Mouse (Mus musculus): ENCODE results near the gene Rad51c.

DNA sequence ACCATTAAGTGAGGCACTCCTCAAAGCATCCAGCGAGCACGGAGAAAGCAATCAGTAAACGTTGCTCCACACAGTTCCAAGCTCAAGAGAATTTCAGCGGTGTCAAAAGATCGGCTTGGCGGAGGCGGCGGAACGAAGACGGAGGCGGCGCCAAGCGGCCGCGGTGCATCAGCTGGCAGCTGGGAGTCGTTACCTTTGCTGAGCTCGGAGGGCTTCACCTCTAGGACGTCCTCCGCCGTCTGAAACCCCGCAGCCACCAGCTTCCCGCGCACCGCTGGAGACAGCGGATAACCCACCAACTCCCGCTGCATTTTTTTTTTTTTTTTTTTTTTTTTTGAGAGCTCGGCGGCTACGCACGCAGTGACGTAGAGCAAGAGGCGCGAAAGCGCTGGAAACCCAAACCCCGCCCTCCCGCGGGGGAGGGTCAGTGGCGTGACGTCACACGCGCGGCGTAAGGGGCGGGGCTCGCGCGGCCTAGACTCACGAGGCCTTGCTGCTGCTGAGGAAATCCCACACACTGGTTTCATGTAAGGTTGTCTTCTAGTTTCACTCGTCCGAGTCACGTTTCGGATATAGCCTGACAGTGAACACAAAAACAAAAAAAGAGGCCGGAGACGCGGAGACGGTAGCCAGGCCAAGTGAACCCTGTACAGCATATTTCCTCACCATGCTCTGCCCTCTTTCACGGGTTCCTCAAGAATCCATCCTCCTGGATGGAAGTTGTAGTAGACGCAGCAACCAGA is 472 bp downstream of the Rad51c start:
- TF ChIP-seq CTCF (IDR thresholded peaks at IDR 0.05) (peak; percentile 31), POLR2A (IDR thresholded peaks at IDR 0.05; ENCODE audit: insufficient read depth, low read depth, low read length) (peak; percentile 95), EP300 (IDR thresholded peaks at IDR 0.05; ENCODE audit: insufficient read depth, low read depth, low read length) (no peak; the same call in none of the 2 replicates)
